Mouse (Mus musculus) heart, embryonic 14.5 days (tissue): ENCODE results near the gene Lyrm1. TPM values are rescaled to one million over a fixed set of nuclear protein-coding genes. Genes with fewer than 3 reads are reported as not detected.

Source experiments
- ATAC-seq: fragments of 200-750 bp; cut with Nextera tagmentation; 2 replicates; pipeline ENCODE4 v1.8.0; 2017; ENCODE audit warnings: low read depth, moderate TSS enrichment; ENCODE audit not compliant: insufficient number of reproducible peaks, insufficient read depth, low FRiP score
- H3K27ac ChIP-seq, 2 experiments: fragments of 200-500 bp in 1 of 2; fragments of 300-500 bp in 1 of 2; sonication (generic) in 1 of 2; replicated peaks in 1 of 2; 2 replicates each; pipeline ENCODE4 v1.5.1; 2012 to 2014; ENCODE audit warnings: low read depth in 2 of 2, low read length in 2 of 2, control low read depth in 1 of 2, mild to moderate bottlenecking in 1 of 2, mixed read lengths in 1 of 2; ENCODE audit not compliant: control insufficient read depth in 1 of 2, insufficient read depth in 1 of 2
- H3K27me3 ChIP-seq: fragments of 300-500 bp; sonication (generic); 2 replicates; pipeline ENCODE4 v1.6.1; 2014; ENCODE audit warnings: mild to moderate bottlenecking, low read length, control low read depth; ENCODE audit not compliant: control insufficient read depth, insufficient read depth
- H3K36me3 ChIP-seq: fragments of 300-500 bp; sonication (generic); 2 replicates; pipeline ENCODE4 v1.6.1; 2014; ENCODE audit warnings: mild to moderate bottlenecking, control low read depth, low read length, mixed read lengths; ENCODE audit not compliant: control insufficient read depth, insufficient read depth
- H3K4me1 ChIP-seq, 2 experiments: fragments of 200-500 bp in 1 of 2; fragments of 300-500 bp in 1 of 2; sonication (generic) in 1 of 2; 2 replicates each; pipeline ENCODE4 v1.6.1; 2012 to 2014; ENCODE audit warnings: low read length in 2 of 2, control low read depth in 1 of 2, mixed read lengths in 1 of 2; ENCODE audit not compliant: control insufficient read depth in 2 of 2, insufficient read depth in 2 of 2
- H3K4me2 ChIP-seq: fragments of 300-500 bp; sonication (generic); 2 replicates; pipeline ENCODE4 v1.6.1; 2014; ENCODE audit warnings: mild to moderate bottlenecking, low read length
- H3K4me3 ChIP-seq, 2 experiments: fragments of 200-500 bp in 1 of 2; fragments of 300-500 bp in 1 of 2; sonication (generic) in 1 of 2; 2 replicates each; pipeline ENCODE4 v1.5.1; 2012 to 2014; ENCODE audit warnings: low read length in 2 of 2, mild to moderate bottlenecking in 2 of 2, control low read depth in 1 of 2, low read depth in 1 of 2, moderate library complexity in 1 of 2; ENCODE audit not compliant: control insufficient read depth in 1 of 2, insufficient read depth in 1 of 2
- H3K9ac ChIP-seq: fragments of 300-500 bp; sonication (generic); 2 replicates; pipeline ENCODE4 v1.6.1; 2014; ENCODE audit warnings: mild to moderate bottlenecking, low read length
- H3K9me3 ChIP-seq: fragments of 300-500 bp; sonication (generic); 2 replicates; pipeline ENCODE4 v1.6.1; 2016; ENCODE audit warnings: low read length, control low read depth; ENCODE audit not compliant: control insufficient read depth
- WGBS: fragments of 180-500 bp; shearing (Covaris S2); extraction: QIAGEN DNeasy Blood & Tissue Kit; methylation state at CpG from one replicate; pipeline ENCODE4 v1.1.7; 2014; 5-methylcytosine and 5-hydroxymethylcytosine counted together
- polyA plus RNA-seq: library from polyadenylated mRNA; unstranded; fragments of >200 nt; fragmentation: Nextera tagmentation; extraction: Ambion mirVana; gene quantifications from 2 replicates; pipeline ENCODE4 v1.2.1, GENCODE M21; 2014

Gene Lyrm1
- polyA plus RNA-seq, 1 experiment from 2014 or later = 9.2 TPM

DNA sequence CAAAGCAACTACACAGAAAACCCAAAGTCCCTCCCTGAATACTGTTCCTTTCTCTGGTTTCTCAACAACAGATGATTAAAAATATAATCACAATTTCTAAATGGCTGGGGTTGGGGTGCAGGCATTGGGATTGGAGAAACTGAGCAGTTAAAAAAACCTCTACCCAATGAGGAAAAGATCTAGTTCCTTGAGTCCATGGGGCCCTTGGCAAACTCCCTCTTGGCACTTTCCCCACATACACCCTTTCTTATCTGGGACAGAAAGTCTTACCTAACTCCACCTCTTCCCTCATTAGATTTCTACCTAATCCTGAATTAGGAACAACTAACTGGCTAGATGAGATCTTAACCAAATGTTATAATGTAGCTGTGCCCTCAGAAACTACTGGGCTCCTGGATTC is 40.6 kb upstream of the Lyrm1 start:
- no peak overlapping the region for H3K4me3 ChIP-seq

DNA sequence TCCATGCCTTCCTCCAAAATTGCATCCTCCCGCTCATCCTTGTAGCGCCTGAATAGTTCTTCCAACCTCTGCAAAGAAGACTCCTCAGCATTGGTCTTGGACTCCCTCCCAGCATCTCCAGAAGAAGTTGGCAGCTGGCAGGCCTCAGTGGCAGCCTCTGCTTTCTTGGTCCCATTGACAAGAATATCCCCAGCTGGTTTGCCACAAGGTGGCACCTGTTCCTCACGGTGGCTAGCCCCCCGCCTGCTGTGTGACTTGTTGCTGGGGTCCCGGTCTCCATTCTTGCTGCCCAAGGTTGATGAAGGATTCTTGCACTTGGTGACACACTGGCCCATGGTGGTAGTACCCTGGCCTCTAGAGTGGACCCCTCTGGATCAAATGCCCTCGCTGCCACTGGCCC is 36.2 kb upstream of the Lyrm1 start:
- no peak for ATAC-seq
- H3K9me3 ChIP-seq = no peaks in the 10 kb centered on the region
- no peak overlapping the region for H3K4me2 ChIP-seq
- no peak overlapping the region for H3K4me3 ChIP-seq
- H3K36me3 ChIP-seq = peaks cover 45% of the 10 kb centered on the region
- peaks cover 7 to 29% of the 10 kb centered on the region in 2 experiments for H3K4me1 ChIP-seq
- no peak overlapping the region for H3K27ac ChIP-seq
- H3K27me3 ChIP-seq = no peaks in the 10 kb centered on the region
- WGBS = 75% methylated on average over 6 of the region's 6 CpGs
- no peak overlapping the region for H3K9ac ChIP-seq

More for the DNA sequence above, 40.6 kb upstream of the Lyrm1 start:
- H3K9ac ChIP-seq = no peak overlapping the region
- no peak for ATAC-seq
- H3K27me3 ChIP-seq = no peaks in the 10 kb centered on the region
- H3K4me1 ChIP-seq = no peaks in the 10 kb centered on the region
- H3K27ac ChIP-seq = no peak overlapping the region
- no peak overlapping the region for H3K4me2 ChIP-seq
- no peaks in the 10 kb centered on the region for H3K9me3 ChIP-seq
- peaks cover 61% of the 10 kb centered on the region for H3K36me3 ChIP-seq

GRCm38 (mm10) chr7:119860116-119860515 is 35.5 kb upstream of the Lyrm1 start:
- no peak overlapping the region for H3K4me2 ChIP-seq
- no peak overlapping the region for H3K9ac ChIP-seq
- 88% methylated on average over 3 of the region's 3 CpGs for WGBS
- no peak for ATAC-seq
- H3K4me1 ChIP-seq = peaks cover 7 to 29% of the 10 kb centered on the region in 2 experiments
- H3K27ac ChIP-seq = no peak overlapping the region
- H3K4me3 ChIP-seq = no peak overlapping the region
- no peaks in the 10 kb centered on the region for H3K27me3 ChIP-seq
- H3K36me3 ChIP-seq = peaks cover 43% of the 10 kb centered on the region
- no peaks in the 10 kb centered on the region for H3K9me3 ChIP-seq

DNA sequence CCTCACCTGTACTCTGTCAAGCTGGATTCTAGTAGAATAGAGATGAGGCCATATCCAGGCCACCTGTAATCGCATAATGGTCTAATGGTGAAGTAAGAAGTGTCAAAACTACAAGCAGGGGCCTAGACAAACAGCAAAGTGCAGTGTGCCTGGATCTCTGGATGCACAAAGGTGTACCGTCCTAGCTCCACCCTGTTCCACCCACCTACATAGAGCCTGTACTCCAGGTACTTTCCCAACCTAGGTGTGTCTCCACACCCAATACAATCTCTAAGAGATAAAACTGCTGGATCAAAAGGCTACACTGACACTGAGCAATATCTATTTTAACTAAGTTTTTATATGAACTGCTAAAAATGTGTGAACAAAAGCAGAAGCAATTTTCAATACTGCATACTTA is 35.1 kb upstream of the Lyrm1 start:
- Histone ChIP-seq H3K4me2 (no peak overlapping the region), H3K4me3 (no peak overlapping the region), H3K36me3 (peaks cover 39% of the 10 kb centered on the region), H3K4me1 (peaks cover 7 to 29% of the 10 kb centered on the region in 2 experiments), H3K27ac (no peak overlapping the region), H3K27me3 (no peaks in the 10 kb centered on the region), H3K9ac (no peak overlapping the region), H3K9me3 (no peaks in the 10 kb centered on the region)
- no peak for ATAC-seq
- 82% methylated on average over 2 of the region's 2 CpGs for WGBS

DNA sequence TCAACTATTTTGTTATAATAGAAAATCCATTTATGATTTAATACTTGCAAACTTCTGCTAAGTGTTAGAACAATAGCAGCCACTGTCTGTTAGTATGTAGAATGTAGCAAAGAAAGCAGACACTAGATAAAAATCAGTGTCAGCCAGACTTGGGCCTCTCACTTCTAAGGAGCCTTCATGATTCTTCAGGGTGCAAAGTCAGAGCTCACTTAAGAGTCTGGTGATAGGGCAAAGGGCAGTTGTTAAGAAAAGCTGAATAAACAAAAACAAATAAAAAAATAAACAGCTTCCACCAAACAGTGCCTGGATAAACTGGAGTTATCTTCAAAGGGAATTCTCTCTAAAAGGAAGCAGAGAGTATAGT is 34.7 kb upstream of the Lyrm1 start:
- Histone ChIP-seq H3K4me3 (no peak overlapping the region), H3K4me2 (no peak overlapping the region), H3K27ac (peak overlapping the region in 1 of 2 experiments; percentile 68; a peak in 2 of 4 replicates)

GRCm38 (mm10) chr7:119861335-119862091 is 34.1 kb upstream of the Lyrm1 start:
- Histone ChIP-seq H3K4me3 (no peak overlapping the region), H3K9ac (0 out of 2 replicates have a peak overlapping the region, but pooled peaks have one; percentile 5), H3K27ac (peak overlapping the region; percentile 64 to 68), H3K36me3 (peaks cover 29% of the 10 kb centered on the region), H3K4me2 (no peak overlapping the region), H3K9me3 (no peaks in the 10 kb centered on the region), H3K27me3 (no peaks in the 10 kb centered on the region), H3K4me1 (peaks cover 7 to 29% of the 10 kb centered on the region in 2 experiments)
- ATAC-seq = peak; percentile 76; the same call in 1 of the 2 replicates
- 42% methylated on average over 6 of the region's 6 CpGs for WGBS

More for the DNA sequence above, 34.7 kb upstream of the Lyrm1 start:
- Histone ChIP-seq H3K4me1 (peaks cover 7 to 29% of the 10 kb centered on the region in 2 experiments), H3K36me3 (peaks cover 35% of the 10 kb centered on the region), H3K9me3 (no peaks in the 10 kb centered on the region), H3K9ac (0 out of 2 replicates have a peak overlapping the region, but pooled peaks have one; percentile 5), H3K27me3 (no peaks in the 10 kb centered on the region)
- no peak for ATAC-seq

- Histone ChIP-seq H3K4me2 (no peak overlapping the region), H3K4me3 (no peak overlapping the region), H3K27me3 (no peaks in the 10 kb centered on the region), H3K4me1 (peaks cover 7 to 29% of the 10 kb centered on the region in 2 experiments), H3K9ac (no peak overlapping the region), H3K27ac (peak overlapping the region; percentile 11 to 68; a peak in 2 of 4 replicates), H3K36me3 (peaks cover 25% of the 10 kb centered on the region), H3K9me3 (no peaks in the 10 kb centered on the region)
- no peak for ATAC-seq
- WGBS = 71% methylated on average over 1 of the region's 1 CpGs
Observed at GRCm38 (mm10) chr7:119862167-119862566, 33.5 kb upstream of the Lyrm1 start.

DNA sequence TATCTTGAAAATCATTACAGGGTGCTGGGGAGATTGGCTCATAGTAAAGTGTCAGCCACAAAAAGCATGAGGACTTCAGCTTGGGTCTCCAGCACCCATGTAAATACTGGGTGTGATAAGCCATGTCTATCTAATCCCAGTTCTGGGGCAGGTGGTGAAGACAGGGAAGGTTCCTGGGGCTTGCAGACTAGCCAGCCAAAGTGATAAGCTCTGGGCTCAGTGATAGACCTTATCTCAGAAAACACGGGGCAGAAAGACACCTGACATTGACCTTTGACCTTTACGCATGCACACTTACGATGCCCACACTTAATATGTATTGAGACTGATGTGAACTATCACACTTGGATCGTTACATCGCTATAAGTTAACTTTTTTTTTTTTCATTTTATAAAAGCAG is 31.2 kb upstream of the Lyrm1 start:
- no peak overlapping the region for H3K27ac ChIP-seq
- H3K4me2 ChIP-seq = no peak overlapping the region
- no peak overlapping the region for H3K4me3 ChIP-seq
- H3K36me3 ChIP-seq = peaks cover 7% of the 10 kb centered on the region
- no peaks in the 10 kb centered on the region for H3K27me3 ChIP-seq
- H3K9me3 ChIP-seq = no peaks in the 10 kb centered on the region
- 62% methylated on average over 5 of the region's 5 CpGs for WGBS
- H3K4me1 ChIP-seq = peaks cover 7 to 29% of the 10 kb centered on the region in 2 experiments
- no peak overlapping the region for H3K9ac ChIP-seq
- ATAC-seq = no peak
